Mouse (Mus musculus) cerebellum, adult 9-11 months (tissue): ENCODE results near the gene Hmg20b.
A peak's percentile ranks its signal among the peaks of the same experiment; 100 is the strongest.

Experiments used
- DNase-seq: peaks from one replicate; pipeline ENCODE4 v3.0.0; 2022

Hmg20b gene

GRCm38 (mm10) chr10:81323791-81324530, 26.3 kb downstream of the Hmg20b start:
- DNase-seq, result no peak

GRCm38 (mm10) chr10:81323141-81323775, 27.0 kb downstream of the Hmg20b start:
- peak; percentile 56 for DNase-seq

DNA sequence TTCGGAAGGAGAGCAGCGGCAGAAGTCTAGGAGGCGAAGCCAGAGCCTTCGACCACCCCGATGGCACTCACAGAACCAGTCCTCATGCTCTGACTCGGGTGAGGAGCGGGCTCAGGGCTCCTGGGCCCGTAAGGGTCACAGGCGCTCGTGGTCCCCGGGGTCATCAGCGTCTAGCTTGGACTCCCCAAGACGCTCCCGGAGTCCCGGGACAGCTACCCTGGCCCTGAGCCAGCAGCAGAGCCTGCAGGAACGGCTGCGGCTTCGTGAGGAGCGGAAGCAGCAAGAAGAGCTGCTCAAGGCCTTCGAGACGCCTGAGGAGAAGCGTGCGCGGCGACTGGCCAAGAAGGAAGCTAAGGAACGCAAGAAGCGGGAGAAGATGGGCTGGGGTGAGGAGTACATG, 27.8 kb downstream of the Hmg20b start:
- DNase-seq, result peak; percentile 76

DNA sequence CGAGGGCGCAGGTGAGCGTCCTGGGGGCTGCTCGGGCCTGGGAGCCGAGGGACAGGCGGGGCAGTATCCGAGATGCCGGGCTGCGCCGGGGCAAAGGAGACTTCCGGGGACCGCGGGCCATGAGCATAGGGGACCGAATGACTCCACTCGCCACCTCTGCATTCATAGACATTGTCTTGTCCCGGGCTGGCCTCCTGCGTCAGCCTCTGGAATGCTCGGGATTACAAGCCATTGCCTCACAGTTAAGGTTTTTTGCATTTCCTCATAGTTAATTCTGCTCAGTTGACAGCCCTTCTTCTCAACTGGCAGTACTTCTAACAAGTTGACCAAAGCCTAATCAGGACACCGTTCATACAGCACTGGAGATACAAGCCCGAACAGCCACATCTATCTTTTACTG, 28.8 kb downstream of the Hmg20b start:
- no peak for DNase-seq

DNA sequence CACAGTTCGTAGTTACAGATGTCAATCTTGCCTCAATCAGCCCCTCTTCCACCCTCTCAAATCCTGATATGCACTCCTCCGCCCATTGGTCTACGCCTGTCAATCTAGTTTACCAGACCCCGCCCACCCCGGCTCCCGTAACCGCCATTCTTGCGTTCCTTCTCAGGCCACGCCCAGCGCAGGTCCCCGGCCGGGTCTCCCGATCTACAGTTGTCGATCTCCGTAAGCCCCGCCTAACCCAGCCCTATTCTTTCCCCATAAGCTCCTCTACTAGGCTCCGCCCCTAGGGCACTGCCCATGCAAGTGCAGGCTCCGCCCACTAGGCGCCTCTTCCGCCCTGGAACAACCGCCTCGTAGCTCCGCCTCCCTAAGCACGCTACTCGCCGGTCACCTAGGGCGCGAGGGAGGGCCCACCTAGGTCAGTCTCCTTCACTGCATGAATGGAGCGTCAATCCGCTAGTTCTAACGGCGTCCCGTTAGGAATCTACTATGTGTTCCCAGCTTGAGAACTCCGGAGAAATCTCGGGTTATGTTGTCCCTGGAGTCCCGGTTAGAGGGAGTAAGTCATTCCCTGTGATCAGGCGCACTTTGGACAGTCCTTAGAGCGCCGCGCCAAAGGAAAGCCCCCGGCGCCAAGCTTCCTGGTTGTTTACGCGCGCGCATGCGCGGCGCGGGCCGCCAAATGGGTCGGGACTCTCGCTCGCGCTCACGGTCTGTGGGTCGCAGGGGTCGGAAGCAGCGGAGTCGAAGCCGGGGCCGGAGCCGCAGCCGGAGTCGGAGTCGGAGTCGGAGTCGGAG, 29.5 kb downstream of the Hmg20b start, which contains the start of gene Cactin:
Cactin (plus strand) TSS at position 554 of the 798 bp plus-strand sequence.
- peak; percentile 100 for DNase-seq

GRCm38 (mm10) chr10:81319741-81320549, 30.3 kb downstream of the Hmg20b start:
- DNase-seq, result peak; percentile 76

DNA sequence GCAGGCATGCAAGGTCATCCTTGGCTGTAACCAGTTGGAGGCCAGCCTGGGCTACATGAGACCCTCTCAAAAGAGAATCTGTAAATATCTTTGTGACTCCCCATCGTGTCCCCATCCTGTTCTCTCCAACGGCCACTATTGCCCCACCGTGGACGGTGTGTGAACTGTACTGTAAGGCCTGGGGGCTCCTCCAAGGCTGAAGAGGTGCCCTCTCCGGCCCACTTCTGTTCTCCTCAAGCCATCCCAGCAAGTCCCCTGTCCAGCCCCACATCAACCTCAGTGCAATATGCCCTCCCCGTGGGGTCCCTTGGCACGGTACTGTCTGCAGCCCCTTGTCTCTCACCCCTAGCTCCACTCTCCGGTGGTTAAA, 31.0 kb downstream of the Hmg20b start:
- peak; percentile 77 for DNase-seq

DNA sequence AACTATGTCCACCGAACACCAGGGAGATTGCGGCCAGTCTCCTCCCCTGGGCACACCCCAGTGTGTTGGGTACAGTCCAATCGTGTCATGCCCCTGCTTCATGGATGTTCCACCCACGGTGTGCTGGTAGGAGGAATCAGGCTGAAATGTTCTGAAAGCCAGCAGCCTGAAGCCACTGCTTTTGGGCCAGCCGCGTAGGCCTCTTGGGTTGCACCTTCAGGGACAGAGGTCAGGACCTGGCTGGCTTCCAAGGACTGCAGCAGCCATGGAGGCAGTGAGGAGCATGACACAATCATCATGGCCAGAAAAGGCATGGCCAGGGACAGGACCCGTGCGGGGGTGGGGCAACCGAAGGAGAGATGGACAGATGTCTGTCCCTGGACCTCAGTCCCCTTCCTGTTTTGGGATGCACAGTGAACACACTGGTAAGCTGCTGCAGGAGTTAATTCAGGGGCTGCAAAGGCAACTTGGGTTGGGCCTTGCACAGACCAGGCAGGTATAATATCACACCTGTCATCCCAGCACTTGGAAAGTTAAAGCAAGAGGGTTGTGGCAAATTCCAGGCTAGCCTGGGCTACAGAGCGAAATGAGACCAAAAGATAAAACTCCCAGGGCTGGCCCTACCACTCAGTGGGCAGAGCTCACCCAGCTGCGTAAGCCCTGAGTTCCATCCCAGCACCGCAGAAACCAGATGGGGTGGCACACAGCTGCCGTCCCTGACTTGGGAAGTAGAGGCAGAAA, 31.5 kb downstream of the Hmg20b start:
- DNase-seq, result peak; percentile 81

DNA sequence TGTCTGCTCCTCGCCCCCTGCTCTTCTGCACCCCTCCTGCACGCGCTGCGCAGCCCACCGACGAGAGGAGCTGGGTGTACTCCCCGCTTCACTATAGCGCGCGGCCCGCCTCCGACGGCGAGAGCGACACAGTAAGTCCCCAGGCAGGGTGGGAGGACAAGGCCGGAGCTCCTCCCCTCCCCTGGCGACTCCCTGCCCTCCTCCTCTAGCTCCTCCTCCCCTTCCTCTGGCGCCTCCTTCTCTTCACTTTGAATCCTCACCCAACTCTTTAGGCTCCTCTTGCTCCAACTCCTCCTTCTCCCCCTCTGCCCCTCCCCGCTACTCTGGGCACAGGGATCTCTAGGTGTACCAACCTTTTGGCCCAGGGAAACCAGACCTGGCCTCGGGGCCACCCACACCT, 33.0 kb downstream of the Hmg20b start:
- peak; percentile 68 for DNase-seq

DNA sequence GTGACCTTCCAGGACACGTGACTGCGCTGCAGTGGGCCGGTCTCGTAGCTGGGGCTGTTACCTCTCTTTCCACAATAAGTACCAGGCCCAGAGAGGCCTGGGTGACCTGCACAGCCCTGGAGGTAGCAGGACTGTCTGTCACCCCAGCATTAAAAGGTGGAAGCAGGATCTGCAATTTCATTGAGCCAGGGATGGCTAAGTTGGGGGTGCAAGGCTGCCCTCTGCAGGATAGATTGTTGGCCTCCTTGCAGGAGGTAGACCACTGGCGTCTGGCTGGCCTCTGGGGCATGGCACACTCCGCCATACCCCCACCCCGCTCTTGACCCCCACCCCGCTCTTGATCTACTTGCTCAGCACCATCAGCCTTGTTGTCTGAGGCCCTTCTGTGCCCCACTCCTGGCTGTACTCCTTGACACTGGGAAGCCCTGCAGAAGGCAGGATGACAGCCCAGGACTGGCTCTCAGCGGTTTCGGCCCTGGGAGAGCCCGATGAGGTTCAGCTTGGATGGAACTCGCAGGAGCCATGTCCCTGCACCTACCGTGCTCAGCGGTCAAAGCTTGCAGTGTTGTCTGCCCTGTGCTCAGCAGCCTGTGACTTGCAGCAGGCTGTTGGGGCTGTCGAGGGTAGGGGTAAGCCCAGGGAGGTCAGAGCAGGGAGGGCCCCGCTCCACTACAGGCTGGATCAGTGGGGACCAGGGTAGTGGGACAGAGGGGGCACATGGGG, 33.8 kb downstream of the Hmg20b start:
- no peak for DNase-seq

DNA sequence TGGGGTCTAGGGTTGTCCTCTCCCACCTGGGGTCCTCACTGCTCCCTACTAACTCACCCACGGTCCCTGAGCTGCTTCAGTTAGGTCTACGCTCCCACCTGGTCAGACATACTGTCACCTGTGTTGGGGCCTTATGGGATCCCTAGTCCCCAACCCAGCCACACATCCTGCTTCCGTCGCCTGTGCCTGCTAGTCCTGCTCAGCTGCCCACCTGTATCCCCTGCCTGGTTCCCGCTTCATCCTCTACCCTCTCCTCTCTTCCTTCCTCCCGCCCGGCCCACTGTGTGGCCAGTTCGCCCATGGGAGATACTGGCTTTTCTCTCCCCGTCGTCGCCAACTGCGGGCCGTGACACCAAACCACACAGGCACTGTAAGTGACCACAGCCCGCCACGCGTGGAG, 34.7 kb downstream of the Hmg20b start:
- peak; percentile 54 for DNase-seq

GRCm38 (mm10) chr10:81314201-81314600, 36.1 kb downstream of the Hmg20b start:
- no peak for DNase-seq

- peak; percentile 61 for DNase-seq
Observed at GRCm38 (mm10) chr10:81313581-81313980, 36.7 kb downstream of the Hmg20b start.

DNA sequence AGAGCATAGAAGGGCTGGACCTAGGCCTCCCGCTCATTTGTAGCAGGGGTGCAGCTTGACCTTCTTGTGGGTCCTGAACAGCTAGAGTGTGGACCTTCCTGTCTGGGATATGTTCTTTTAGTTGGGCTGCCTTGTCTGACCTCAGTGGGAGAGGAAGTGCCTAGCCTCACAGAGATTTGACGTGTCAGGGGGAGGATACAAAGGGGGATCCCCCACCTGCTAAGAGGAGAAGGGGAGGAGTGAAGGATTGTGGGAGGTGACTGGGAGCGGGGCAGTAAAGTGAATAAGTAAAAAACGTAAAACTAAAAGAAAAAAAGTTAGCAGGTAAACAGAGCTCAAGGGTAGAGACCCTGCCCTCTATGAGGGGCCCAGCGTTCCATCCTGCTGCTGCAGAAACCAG, 40.7 kb downstream of the Hmg20b start:
- DNase-seq, result no peak

DNA sequence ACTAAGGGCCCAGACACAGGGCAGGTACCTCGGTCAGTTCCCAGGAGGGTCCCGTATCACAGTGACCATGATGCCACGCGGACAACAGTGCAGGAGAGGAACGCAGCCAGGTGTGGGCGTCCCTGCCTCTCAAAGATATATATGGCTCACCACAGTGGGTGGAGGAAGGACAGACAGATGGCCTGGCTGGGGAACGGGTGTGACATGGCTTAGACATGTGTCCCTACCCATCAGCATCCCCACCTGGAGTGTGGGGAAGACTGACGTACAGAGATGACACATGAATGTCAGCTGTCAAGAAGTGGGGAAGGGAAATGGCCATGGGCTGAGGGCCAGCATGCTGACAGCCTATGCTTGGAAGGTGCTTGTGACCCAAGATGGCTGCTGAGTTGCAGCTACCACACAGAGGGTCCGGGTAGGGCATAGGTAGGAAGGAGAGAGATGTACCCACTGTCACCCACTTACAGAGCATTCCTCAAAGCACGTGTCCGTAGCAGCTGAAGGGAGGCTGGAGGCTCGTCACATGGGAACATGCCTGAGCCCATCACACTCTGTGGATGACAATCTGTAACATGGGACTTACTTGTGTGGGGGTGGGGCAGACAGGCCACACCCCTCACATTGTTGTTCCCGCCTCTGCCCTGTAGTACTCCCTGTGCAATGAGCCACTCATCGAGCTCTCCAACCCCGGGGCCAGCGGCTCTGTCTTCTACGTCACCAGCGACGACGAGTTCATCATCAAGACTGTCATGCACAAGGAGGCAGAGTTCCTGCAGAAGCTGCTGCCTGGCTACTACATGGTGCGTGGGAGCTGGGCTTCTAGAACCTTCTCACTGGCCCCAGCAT, 43.2 kb downstream of the Hmg20b start:
- peak; percentile 55 for DNase-seq

- peak; percentile 66 for DNase-seq
Observed at GRCm38 (mm10) chr10:81306173-81306668, 44.1 kb downstream of the Hmg20b start.

GRCm38 (mm10) chr10:81305663-81306062, 44.6 kb downstream of the Hmg20b start:
- peak; percentile 78 for DNase-seq

GRCm38 (mm10) chr10:81304597-81305238, 45.6 kb downstream of the Hmg20b start:
- peak; percentile 84 for DNase-seq

- peak; percentile 47 for DNase-seq
Observed at GRCm38 (mm10) chr10:81303761-81304160, 46.5 kb downstream of the Hmg20b start.

- DNase-seq, result peak; percentile 65
Observed at GRCm38 (mm10) chr10:81303258-81303657, 47.0 kb downstream of the Hmg20b start.
